Mouse (Mus musculus): ENCODE data around the gene P2rx4.

GRCm38 (mm10) chr5:122698041-122698700 lies 9.2 kb upstream of the P2rx4 start:
- no peak for TF ChIP-seq GATA1 (IDR thresholded peaks at IDR 0.05; ENCODE audit: low read length)
- TF ChIP-seq TAL1 (IDR thresholded peaks at IDR 0.05; ENCODE audit: low read length) = no peak
